Mouse (Mus musculus): ENCODE measurements around the gene Mtor. TPM values are rescaled to one million over a fixed set of nuclear protein-coding genes. Genes with fewer than 3 reads are reported as not detected.
A peak's percentile ranks its signal among the peaks of the same experiment; 100 is the strongest.

Gene Mtor
- polyA plus RNA-seq, 1 experiment = 29.7 TPM

GRCm38 (mm10) chr4:148435657-148436330, 12.6 kb upstream of the Mtor start:
- no peaks in the 10 kb centered on the region for H3K27me3 ChIP-seq (ENCODE audit: control insufficient read depth, insufficient read depth, insufficient read length)
- no peak overlapping the region for H3K4me3 ChIP-seq
- H3K79me2 ChIP-seq (ENCODE audit: control insufficient read depth, insufficient read depth) = no peaks in the 10 kb centered on the region
- H3K4me2 ChIP-seq (ENCODE audit: low read depth) = no peak overlapping the region
- TF ChIP-seq USF1 (IDR thresholded peaks at IDR 0.05; ENCODE audit: low read depth) = no peak
- TF ChIP-seq MYOG (IDR thresholded peaks at IDR 0.05; ENCODE audit: control insufficient read depth in 1 of 3, insufficient read depth in 1 of 3, insufficient read length in 2 of 3, low read depth in 2 of 3) = no peak
- no peak for TF ChIP-seq TCF3 (IDR thresholded peaks at IDR 0.05; ENCODE audit: insufficient read length, low read depth)
- no peak for TF ChIP-seq POLR2AphosphoS2 (IDR thresholded peaks at IDR 0.05; ENCODE audit: insufficient read length, low read depth)
- no peak for TF ChIP-seq MAX (IDR thresholded peaks at IDR 0.05; ENCODE audit: low read depth)
- no peak for TF ChIP-seq SRF (IDR thresholded peaks at IDR 0.05; ENCODE audit: control insufficient read depth, insufficient read length, low read depth)
- TF ChIP-seq CEBPB (IDR thresholded peaks at IDR 0.05; ENCODE audit: insufficient read depth, poor library complexity, severe bottlenecking) = no peak
- TF ChIP-seq REST (IDR thresholded peaks at IDR 0.05; ENCODE audit: insufficient read depth, insufficient read length) = no peak
- no peak for TF ChIP-seq TCF12 (IDR thresholded peaks at IDR 0.05; ENCODE audit: insufficient read depth, poor library complexity, severe bottlenecking)
- no peak for TF ChIP-seq E2F4 (IDR thresholded peaks at IDR 0.05; ENCODE audit: insufficient read depth)
- no peak overlapping the region for H3ac ChIP-seq (ENCODE audit: control insufficient read depth, insufficient read length)
- H3K36me3 ChIP-seq (ENCODE audit: control insufficient read depth, insufficient read depth) = peaks cover 3% of the 10 kb centered on the region

- peaks cover 3% of the 10 kb centered on the region for H3K36me3 ChIP-seq (ENCODE audit: control insufficient read depth, insufficient read depth)
- TF ChIP-seq TCF3 (IDR thresholded peaks at IDR 0.05; ENCODE audit: insufficient read length, low read depth) (no peak), MYOD1 (IDR thresholded peaks at IDR 0.05; ENCODE audit: control insufficient read depth in 1 of 3, insufficient read length in 2 of 3, low read depth in 2 of 3) (no peak), POLR2A (IDR thresholded peaks at IDR 0.05; ENCODE audit: insufficient read length, low read depth) (no peak), USF1 (IDR thresholded peaks at IDR 0.05; ENCODE audit: low read depth) (no peak), TCF12 (IDR thresholded peaks at IDR 0.05; ENCODE audit: insufficient read depth, poor library complexity, severe bottlenecking) (no peak), MYOG (IDR thresholded peaks at IDR 0.05; ENCODE audit: control insufficient read depth in 1 of 3, insufficient read depth in 1 of 3, insufficient read length in 2 of 3, low read depth in 2 of 3) (no peak), REST (IDR thresholded peaks at IDR 0.05; ENCODE audit: insufficient read depth, insufficient read length) (no peak), E2F4 (IDR thresholded peaks at IDR 0.05; ENCODE audit: insufficient read depth) (no peak), SRF (IDR thresholded peaks at IDR 0.05; ENCODE audit: control insufficient read depth, insufficient read length, low read depth) (no peak), MAX (IDR thresholded peaks at IDR 0.05; ENCODE audit: low read depth) (no peak), POLR2AphosphoS2 (IDR thresholded peaks at IDR 0.05; ENCODE audit: insufficient read length, low read depth) (no peak), CEBPB (IDR thresholded peaks at IDR 0.05; ENCODE audit: insufficient read depth, poor library complexity, severe bottlenecking) (no peak)
- no peaks in the 10 kb centered on the region for H3K27me3 ChIP-seq (ENCODE audit: control insufficient read depth, insufficient read depth, insufficient read length)
- H3K4me2 ChIP-seq (ENCODE audit: low read depth) = no peak overlapping the region
- no peak overlapping the region for H3K4me3 ChIP-seq
- H3ac ChIP-seq (ENCODE audit: control insufficient read depth, insufficient read length) = no peak overlapping the region
- H3K79me2 ChIP-seq (ENCODE audit: control insufficient read depth, insufficient read depth) = peaks cover 22% of the 10 kb centered on the region
Observed at GRCm38 (mm10) chr4:148441931-148442330, 6.5 kb upstream of the Mtor start.

DNA sequence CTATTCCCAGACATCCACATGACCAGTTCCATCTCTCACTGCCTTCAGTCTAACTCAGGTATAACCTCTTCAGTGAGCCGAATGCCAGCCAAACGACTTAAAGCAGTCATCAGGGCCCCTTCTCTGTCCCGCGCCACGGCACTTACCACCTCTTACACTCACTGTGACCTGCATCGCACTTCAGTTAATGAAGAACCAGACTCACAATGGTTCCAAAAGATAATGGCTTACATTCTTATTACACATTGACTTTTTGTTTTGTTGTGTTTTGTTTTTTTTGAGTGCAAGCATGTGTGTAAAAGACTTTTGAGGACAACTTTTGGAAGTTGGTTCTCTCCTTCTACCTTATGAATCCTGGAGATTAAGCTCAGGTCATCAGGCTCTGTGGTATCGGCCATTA, 5.8 kb upstream of the Mtor start:
- H3K4me3 ChIP-seq = no peak overlapping the region
- peaks cover 22% of the 10 kb centered on the region for H3K79me2 ChIP-seq (ENCODE audit: control insufficient read depth, insufficient read depth)
- H3K4me2 ChIP-seq (ENCODE audit: low read depth) = no peak overlapping the region
- H3K27me3 ChIP-seq (ENCODE audit: control insufficient read depth, insufficient read depth, insufficient read length) = no peaks in the 10 kb centered on the region
- no peak overlapping the region for H3ac ChIP-seq (ENCODE audit: control insufficient read depth, insufficient read length)
- H3K36me3 ChIP-seq (ENCODE audit: control insufficient read depth, insufficient read depth) = peaks cover 3% of the 10 kb centered on the region
- TF ChIP-seq CEBPB (IDR thresholded peaks at IDR 0.05; ENCODE audit: insufficient read depth, poor library complexity, severe bottlenecking) (no peak), MAX (IDR thresholded peaks at IDR 0.05; ENCODE audit: low read depth) (no peak), E2F4 (IDR thresholded peaks at IDR 0.05; ENCODE audit: insufficient read depth) (no peak), MYOD1 (IDR thresholded peaks at IDR 0.05; ENCODE audit: control insufficient read depth in 1 of 3, insufficient read length in 2 of 3, low read depth in 2 of 3) (no peak), MYOG (IDR thresholded peaks at IDR 0.05; ENCODE audit: control insufficient read depth in 1 of 3, insufficient read depth in 1 of 3, insufficient read length in 2 of 3, low read depth in 2 of 3) (no peak), POLR2AphosphoS2 (IDR thresholded peaks at IDR 0.05; ENCODE audit: insufficient read length, low read depth) (no peak), TCF12 (IDR thresholded peaks at IDR 0.05; ENCODE audit: insufficient read depth, poor library complexity, severe bottlenecking) (no peak), USF1 (IDR thresholded peaks at IDR 0.05; ENCODE audit: low read depth) (no peak), TCF3 (IDR thresholded peaks at IDR 0.05; ENCODE audit: insufficient read length, low read depth) (no peak), POLR2A (IDR thresholded peaks at IDR 0.05; ENCODE audit: insufficient read length, low read depth) (no peak), SRF (IDR thresholded peaks at IDR 0.05; ENCODE audit: control insufficient read depth, insufficient read length, low read depth) (no peak), REST (IDR thresholded peaks at IDR 0.05; ENCODE audit: insufficient read depth, insufficient read length) (no peak)

DNA sequence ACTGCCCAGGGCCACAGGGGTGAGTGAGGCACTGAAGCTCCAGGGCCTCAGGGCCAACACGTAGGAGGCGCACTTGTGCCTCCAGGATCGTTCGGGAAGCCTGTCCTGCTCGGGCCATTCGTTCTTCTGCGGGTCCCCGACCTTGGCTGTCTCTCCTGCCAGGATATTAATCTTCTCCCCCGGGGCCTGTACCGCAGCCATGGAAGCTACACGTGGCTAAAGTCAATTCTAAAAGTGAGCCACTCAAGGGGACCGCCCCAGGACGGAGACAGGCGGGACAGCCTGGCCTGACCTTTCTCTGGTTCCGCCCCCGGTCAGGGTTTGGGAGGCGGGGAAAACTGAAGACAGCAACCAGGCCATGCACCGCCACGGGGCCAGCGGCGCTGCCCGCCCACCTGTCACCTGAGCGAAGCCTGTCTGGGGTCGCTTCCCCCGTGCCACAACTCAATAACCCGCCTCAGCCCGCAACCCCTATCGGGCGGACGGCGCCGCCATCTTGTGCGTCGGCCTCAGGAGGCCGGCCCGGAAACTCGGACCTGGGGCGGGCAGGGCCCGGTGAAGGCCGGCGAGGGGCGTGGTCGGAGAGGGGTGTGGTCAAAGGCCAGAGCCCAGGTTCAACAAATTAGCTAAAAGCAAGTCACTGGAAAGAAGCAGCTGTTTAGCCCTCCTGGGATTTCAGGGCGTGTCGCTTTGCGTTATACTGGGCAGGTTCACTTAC, 4.0 kb upstream of the Mtor start, which contains the start of gene Ubiad1:
Ubiad1 (minus strand) TSS at position 522 of the 718 bp plus-strand sequence.
- Histone ChIP-seq H3K36me3 (ENCODE audit: control insufficient read depth, insufficient read depth) (peaks cover 3% of the 10 kb centered on the region), H3K27me3 (ENCODE audit: control insufficient read depth, insufficient read depth, insufficient read length) (no peaks in the 10 kb centered on the region), H3K4me2 (ENCODE audit: low read depth) (peak within 1 kb of the TSS; percentile 99), H3ac (ENCODE audit: control insufficient read depth, insufficient read length) (peak within 1 kb of the TSS; percentile 56), H3K4me3 (peak within 1 kb of the TSS; percentile 72), H3K79me2 (ENCODE audit: control insufficient read depth, insufficient read depth) (peaks cover 29% of the 10 kb centered on the region)
- TF ChIP-seq E2F4 (IDR thresholded peaks at IDR 0.05; ENCODE audit: insufficient read depth) (no peak), SRF (IDR thresholded peaks at IDR 0.05; ENCODE audit: control insufficient read depth, insufficient read length, low read depth) (no peak), USF1 (IDR thresholded peaks at IDR 0.05; ENCODE audit: low read depth) (no peak), MYOD1 (IDR thresholded peaks at IDR 0.05; ENCODE audit: control insufficient read depth in 1 of 3, insufficient read length in 2 of 3, low read depth in 2 of 3) (peak in 1 of 3 experiments; percentile 43), TCF12 (IDR thresholded peaks at IDR 0.05; ENCODE audit: insufficient read depth, poor library complexity, severe bottlenecking) (no peak), CEBPB (IDR thresholded peaks at IDR 0.05; ENCODE audit: insufficient read depth, poor library complexity, severe bottlenecking) (no peak), MAX (IDR thresholded peaks at IDR 0.05; ENCODE audit: low read depth) (no peak), POLR2AphosphoS2 (IDR thresholded peaks at IDR 0.05; ENCODE audit: insufficient read length, low read depth) (peak; percentile 84), MYOG (IDR thresholded peaks at IDR 0.05; ENCODE audit: control insufficient read depth in 1 of 3, insufficient read depth in 1 of 3, insufficient read length in 2 of 3, low read depth in 2 of 3) (peak in 1 of 3 experiments; percentile 26), POLR2A (IDR thresholded peaks at IDR 0.05; ENCODE audit: insufficient read length, low read depth) (peak; percentile 80)
